Mouse (Mus musculus): ENCODE measurements around the gene Lgr5. TPM values are rescaled to one million over a fixed set of nuclear protein-coding genes. Genes with fewer than 3 reads are reported as not detected.

The Lgr5 gene
- polyA plus RNA-seq (2015; fragmentation: Nextera tagmentation; extraction: Ambion mirVana): 4.7 and 13.7 TPM in 2 replicates

DNA sequence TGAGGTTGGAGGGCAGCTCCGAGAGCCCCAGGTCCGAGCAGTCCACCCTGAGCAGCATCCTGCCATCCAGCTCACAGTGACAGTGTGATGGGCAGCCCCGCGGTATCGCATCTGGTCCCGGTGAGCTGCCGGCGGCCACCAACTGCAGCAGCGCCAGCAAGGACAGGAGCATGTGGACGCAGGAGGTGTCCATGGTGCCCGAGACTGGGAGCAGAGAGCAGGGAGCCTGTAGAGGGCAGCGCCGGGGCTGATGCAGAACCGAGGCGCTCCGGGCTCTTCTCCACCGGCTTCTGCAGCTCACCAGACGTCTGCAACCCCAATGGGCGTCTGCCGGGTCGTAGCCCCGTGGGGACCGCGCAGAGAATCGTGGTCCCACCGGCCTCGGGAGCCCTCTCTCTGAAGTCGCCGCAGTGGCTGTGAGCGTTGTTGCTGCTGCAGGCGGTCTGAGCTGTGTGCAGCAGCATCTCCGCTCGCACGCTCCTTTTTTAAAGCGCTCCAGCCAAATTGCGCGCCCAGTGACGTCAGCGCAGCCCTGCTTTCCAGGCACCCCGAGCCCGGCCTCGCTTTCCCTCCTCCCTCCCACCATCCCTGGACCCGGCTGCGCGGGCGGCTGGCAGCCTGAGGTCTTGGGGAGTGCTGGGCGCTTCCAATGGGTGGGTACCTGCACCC is at the start of gene Lgr5:
Gene Lgr5, minus strand, starts transcription at position 480 of the 669 bp plus-strand sequence.

GRCm38 (mm10) chr10:115569712-115570491 is 17.7 kb downstream of the Lgr5 start, which contains the start of gene A930009A15Rik:
A930009A15Rik (plus strand) TSS chr10:115569986.

Other genes starting within 250 kb of the Lgr5 start
- gene Tmem19, start 225.3 kb downstream of the Lgr5 start, polyA plus RNA-seq (2015; fragmentation: Nextera tagmentation; extraction: Ambion mirVana): 25.6 and 31.9 TPM in 2 replicates
- gene Thap2, start 203.3 kb downstream of the Lgr5 start, polyA plus RNA-seq (2015; fragmentation: Nextera tagmentation; extraction: Ambion mirVana): 10.3 and 12.4 TPM in 2 replicates
- 9.0 and 13.0 TPM in 2 replicates for gene Zfc3h1, start 202.8 kb downstream of the Lgr5 start, polyA plus RNA-seq (2015; fragmentation: Nextera tagmentation; extraction: Ambion mirVana)
- 0.14 TPM in 1 of 2 replicates, not detected in the other for gene A930009A15Rik, start 17.8 kb downstream of the Lgr5 start, polyA plus RNA-seq (2015; fragmentation: Nextera tagmentation; extraction: Ambion mirVana)
- 10.1 and 11.5 TPM in 2 replicates for gene Tspan8, start 229.1 kb upstream of the Lgr5 start, polyA plus RNA-seq (2015; fragmentation: Nextera tagmentation; extraction: Ambion mirVana)

Measured in adrenal gland, postnatal 0 days (tissue).